Mouse (Mus musculus) olfactory bulb, adult 2 months (tissue): Measurements from ENCODE around the gene Peak1.

ENCODE experiments used
- CTCF ChIP-seq: fragments of 200-500 bp; IDR thresholded peaks from 2 replicates; pipeline ENCODE4 v1.5.1; 2012; ENCODE audit warnings: low read depth, mild to moderate bottlenecking, low read length, moderate library complexity; ENCODE audit not compliant: insufficient read depth
- POLR2A ChIP-seq: fragments of 200-500 bp; IDR thresholded peaks from 2 replicates; pipeline ENCODE4 v1.6.1; 2012; ENCODE audit warnings: mild to moderate bottlenecking, low read depth, low read length, moderate library complexity; ENCODE audit not compliant: insufficient read depth

DNA sequence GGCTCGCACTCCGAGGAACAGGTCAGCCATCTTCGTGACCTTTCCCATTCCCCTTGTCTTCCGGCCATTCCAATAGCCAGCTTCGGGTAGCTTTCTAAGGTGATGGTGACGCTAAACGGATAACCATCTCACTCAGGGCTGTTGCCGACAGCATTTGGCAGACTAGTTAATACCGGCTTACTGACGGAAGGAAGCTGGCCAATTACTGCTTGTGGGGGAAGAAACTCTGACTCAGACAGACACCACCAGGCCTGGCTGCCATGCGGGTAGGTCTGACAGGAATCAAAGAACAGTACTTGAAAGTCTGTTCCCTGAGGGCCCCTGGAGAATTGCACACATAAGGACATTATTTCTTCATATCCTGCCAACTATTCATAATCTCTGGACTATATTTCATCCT is 212.5 kb downstream of the Peak1 start:
- no peak for TF ChIP-seq CTCF
- no peak for TF ChIP-seq POLR2A
